Mouse (Mus musculus) adrenal gland, adult 2 months (tissue): ENCODE measurements around the gene Spdye4a. TPM values are rescaled to one million over a fixed set of nuclear protein-coding genes. Genes with fewer than 3 reads are reported as not detected.

ENCODE experiments used
- DNase-seq: peaks from one replicate; pipeline ENCODE4 v3.0.0; 2021
- long read RNA-seq: library from polyadenylated mRNA; stranded (forward); transcript quantifications from one replicate; pipeline ENCODE4 v2.0.0, GENCODE M21; 2021
- polyA plus RNA-seq: library from polyadenylated mRNA; depleted of rRNA; stranded (reverse); fragments of >200 nt; gene quantifications from 2 replicates; pipeline ENCODE4 v1.2.3, GENCODE M21; 2012; rRNA removed
- total RNA-seq, 2 experiments: library from RNA; stranded (reverse); gene quantifications; 2 replicates each; pipeline ENCODE4 v1.2.3; 2021

Spdye4a gene
- total RNA-seq (not detected), polyA plus RNA-seq (not detected in 2 replicates)
- long read RNA-seq = 0 reads

DNA sequence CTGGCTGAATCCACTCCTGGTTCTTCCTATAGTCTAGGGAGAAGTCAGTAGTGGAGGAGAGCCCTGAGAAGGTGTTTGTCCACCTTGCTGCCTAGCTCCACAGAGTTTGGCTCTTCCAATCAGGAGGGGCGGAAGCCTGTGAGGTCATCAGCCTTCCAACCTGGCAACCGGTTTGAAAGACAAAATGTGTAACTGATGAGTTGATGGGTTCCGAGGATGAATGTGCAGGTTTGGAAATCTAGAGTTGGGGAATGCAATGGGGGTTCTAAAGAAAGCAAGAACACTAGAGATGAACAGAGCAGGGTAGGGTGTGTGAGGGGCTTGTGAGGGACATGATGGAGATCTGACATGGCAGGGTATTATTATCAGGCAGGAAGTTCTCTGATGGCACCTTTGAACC, at the start of gene Spdye4a:
Gene Spdye4a, minus strand, starts transcription at position 101 of the 400 bp plus-strand sequence.
- no peak for DNase-seq

DNA sequence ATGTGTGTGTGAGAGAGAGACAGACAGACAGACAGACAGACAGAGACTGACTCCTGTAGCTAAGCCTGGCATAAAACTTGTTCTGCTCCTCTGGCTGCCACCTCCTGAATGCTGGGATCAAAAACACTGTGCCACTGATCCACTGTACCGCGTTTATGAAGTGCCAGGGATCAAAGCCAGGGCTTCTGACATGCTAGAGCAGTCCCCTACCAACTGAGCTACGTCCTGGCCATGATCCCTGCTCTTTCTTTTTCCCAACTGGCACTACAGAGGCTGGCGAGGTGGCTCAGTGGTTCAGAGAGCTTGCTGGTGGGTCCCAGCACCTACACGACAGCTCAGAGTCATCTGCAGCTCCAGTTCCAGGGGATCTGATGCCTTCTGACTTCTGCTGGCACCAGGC, 49.1 kb upstream of the Spdye4a start:
- DNase-seq = no peak

- DNase-seq = no peak
Observed at GRCm38 (mm10) chr5:143272540-143273330, 46.0 kb upstream of the Spdye4a start.

- DNase-seq = no peak
Observed at GRCm38 (mm10) chr5:143272108-143272507, 45.4 kb upstream of the Spdye4a start.

- peak; percentile 45 for DNase-seq
Observed at GRCm38 (mm10) chr5:143271642-143272041, 45.0 kb upstream of the Spdye4a start.

DNA sequence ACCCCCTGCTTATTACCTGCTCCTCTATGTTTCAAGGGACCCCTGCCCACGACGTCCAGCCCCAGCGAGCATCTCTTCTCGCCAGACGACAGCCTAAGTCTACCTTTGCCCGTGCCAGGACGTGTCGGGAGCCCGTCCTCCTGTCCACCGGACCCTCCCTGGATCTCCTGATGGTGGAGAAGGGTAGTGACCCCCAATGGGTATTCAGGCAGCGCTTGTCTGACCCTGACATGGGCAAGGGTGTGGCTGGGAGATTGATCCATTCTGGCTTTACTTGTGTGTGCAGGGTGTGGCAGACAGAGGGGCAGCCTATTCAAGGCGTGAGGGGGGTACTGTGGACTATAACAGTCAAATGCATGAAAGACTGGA, 43.4 kb upstream of the Spdye4a start:
- DNase-seq = no peak

GRCm38 (mm10) chr5:143269363-143270150, 42.9 kb upstream of the Spdye4a start, which contains the start of gene Zfp316:
Zfp316 (minus strand) TSS chr5:143270022.
- peak; percentile 83 for DNase-seq

DNA sequence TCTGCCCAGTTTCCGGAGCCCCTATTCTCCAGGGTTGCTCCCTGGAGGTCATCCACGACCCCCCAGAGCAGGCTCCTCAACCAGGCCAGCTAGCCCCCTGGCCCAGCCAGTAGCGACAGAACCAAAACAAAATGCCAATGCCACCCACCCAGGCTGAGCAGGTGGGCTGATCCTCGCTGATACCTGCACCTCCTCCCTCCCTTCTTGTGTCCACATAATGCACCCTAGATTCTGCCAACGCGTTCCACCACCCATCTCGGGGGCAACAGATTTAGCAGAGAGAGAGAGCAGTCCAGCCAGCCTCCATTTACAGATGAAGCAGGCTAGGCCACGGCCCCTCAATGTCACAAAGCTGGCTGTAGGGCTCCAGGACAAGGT, 42.3 kb upstream of the Spdye4a start:
- DNase-seq = no peak

DNA sequence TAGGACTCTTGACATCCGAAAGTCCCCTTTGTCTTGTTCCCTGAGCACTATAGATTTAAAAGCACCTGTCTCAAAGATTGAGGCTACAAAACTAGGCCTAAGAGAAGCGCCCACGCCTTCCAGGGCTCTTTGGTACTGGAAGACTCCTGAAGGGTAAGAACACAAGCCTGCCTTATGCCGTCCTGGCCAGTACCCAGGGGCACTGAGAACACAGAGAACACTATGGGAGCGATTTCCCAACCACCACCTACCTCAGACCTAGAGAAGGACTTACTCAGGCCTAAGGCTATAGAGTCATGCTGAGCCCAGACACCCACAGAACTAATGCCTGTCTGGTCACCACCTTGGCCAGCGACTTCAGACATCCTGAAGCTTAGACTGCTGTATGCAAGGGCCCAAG, 40.1 kb upstream of the Spdye4a start:
- no peak for DNase-seq

- DNase-seq = no peak
Observed at GRCm38 (mm10) chr5:143265409-143265808, 38.7 kb upstream of the Spdye4a start.

DNA sequence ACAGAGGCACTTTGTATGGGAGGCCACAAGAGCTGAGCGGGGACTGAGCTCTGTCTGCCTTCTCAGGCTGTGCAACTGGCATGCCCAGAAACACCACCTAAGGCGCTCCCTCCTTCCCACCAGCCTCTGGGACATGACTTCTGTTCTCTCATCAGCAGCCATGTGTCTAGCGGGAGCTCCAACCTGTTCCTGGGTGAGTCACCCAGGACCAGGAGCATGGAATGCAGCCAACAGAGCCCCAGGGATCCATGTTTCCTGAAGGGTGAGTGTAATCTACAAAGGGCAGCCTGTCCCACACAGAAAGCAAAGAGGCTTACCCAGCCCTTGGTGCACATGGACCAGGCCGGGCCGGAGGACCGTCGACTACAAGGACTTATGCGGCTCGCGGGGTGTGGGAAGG, 38.0 kb upstream of the Spdye4a start:
- DNase-seq = peak; percentile 54

DNA sequence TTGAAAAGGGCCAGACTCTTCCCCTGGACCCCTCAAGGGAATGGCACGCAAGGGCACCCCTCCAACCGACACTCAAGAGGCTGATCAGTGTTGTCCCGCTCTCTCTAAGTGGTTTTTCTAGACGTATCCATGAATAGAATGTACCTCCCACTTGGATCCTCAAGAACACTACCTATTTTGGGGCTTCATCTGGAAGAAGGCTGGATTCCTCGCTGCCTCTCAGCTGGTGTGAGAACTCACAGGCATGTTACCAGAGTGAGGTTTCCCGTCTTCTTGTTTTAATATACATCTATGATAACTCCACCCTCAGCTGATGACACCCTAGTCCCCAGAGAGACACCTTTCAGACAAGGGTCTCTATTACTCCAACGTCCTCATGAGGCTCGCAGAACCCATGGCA, 34.9 kb upstream of the Spdye4a start:
- DNase-seq = no peak

DNA sequence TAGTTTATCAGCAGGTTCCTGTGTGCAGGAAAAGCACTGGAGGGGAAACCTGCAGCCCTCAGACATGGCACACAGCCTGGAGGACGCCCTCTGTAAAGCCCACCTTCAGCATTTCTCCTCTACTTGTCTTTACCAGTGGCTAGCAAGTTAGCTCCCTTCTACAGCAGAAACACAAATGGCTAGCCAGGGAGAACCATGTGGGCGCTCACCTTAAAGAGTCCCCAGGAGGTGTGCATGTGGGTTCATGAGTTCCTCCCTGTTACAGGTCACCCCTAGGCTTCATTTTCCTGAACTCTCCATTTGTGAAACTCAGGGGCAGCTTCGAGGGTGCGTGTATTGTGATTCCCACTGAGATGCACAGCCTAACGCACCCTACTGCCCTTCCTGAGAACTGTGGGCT, 29.1 kb upstream of the Spdye4a start:
- DNase-seq = no peak

DNA sequence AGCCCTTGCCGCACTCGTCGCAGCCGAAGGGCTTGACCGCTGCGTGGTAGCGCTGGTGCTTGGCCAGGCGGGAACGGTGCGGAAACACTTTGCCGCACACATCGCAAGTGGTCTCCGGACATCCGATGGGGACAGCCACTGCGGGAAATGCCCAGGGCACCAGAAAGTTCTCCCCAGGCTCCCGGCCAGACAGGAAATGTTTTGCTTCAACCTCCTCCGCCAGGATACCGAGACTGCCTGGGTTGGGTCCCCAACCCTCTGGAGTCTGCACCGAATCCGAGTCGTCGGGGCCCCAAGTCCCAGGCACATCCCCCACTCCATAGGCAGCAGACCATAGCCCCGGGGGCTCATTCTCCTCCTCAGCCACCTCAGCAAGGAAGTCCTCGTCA, 28.4 kb upstream of the Spdye4a start:
- no peak for DNase-seq

- no peak for DNase-seq
Observed at GRCm38 (mm10) chr5:143254487-143255130, 27.9 kb upstream of the Spdye4a start.

DNA sequence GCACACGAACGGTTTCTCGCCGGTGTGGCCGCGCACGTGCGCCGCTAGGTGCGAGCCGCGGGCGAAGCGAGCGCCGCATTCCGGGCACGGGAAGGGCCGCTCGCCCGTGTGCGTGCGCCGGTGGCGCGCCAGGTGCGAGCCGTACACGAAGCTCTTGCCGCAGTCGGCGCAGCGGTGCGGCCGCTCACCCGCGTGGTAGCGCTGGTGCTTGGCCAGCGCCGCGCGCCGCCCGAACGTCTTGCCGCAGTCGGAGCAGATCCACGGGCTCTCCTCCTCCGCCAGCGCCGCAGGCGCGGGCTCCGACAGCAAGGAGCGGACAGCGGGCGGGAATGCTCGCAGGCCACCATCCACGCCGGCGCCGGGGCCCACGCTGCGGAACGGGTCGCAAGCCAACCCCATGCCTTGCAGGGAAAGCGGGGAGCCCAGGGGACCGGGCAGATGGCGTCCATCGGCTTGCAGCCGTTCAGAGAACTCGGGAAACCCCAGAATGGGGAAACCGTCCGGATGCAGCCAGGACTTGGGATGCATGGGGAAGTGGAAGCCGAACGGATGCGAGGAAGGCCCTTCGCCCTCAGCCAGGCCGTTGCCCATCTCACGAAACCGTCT, 27.3 kb upstream of the Spdye4a start:
- DNase-seq = peak; percentile 23

GRCm38 (mm10) chr5:143253186-143253880, 26.6 kb upstream of the Spdye4a start:
- peak; percentile 30 for DNase-seq

DNA sequence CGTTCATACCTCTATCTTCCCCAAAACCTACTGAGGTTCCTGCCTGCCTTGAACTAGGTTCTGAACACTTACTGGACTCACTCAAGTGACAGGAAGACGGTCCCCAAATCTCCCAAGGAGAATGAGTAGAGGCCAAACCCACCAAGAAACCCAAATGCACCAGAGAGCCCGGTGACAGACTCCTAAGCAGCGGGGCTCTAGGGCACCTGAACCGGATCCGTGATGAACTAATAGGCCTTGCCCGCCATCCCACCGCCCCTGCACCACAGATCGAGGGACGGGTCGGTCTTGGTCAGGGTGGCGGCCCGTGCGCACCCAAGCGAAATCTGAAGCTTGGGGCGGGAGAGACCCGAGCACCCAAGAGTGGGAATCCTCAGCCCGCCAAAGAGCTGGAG, 26.1 kb upstream of the Spdye4a start:
- no peak for DNase-seq

DNA sequence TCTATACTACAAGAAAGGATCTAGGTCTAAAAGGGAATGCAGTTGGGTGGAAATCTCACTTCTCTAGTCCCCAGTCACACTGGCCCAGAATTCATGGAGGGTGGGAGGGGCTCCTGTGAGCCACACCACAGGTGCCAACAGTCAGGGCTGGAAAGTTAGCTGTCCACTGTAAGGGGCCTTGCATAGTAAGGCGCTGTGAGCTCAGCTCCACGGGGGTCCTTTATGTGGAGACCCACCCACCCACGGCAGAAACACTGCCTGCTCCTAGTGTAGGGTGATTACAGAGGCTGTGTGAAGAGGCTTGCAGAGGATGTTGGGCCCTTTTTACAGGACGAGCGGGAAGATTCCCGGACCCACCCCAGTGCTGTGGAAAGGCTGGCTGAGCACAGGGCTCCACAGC, 25.3 kb upstream of the Spdye4a start:
- no peak for DNase-seq

DNA sequence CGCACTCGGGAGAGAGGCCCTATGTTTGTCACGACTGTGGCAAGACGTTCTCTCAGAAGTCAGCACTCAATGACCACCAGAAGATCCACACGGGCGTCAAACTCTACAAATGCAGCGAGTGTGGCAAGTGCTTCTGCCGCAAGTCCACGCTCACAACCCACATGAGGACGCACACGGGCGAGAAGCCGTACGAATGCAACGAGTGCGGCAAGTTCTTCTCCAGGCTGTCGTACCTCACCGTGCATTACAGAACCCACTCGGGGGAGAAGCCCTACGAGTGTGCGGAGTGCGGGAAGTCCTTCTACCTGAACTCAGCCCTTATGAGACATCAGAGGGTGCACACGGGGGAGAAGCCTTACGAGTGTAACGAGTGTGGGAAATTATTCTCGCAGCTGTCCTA, 18.2 kb upstream of the Spdye4a start:
- DNase-seq = no peak

GRCm38 (mm10) chr5:143236036-143236435, 9.3 kb upstream of the Spdye4a start:
- no peak for DNase-seq
